Mouse (Mus musculus): ENCODE results near the gene Cdca7.

Gene Cdca7

DNA sequence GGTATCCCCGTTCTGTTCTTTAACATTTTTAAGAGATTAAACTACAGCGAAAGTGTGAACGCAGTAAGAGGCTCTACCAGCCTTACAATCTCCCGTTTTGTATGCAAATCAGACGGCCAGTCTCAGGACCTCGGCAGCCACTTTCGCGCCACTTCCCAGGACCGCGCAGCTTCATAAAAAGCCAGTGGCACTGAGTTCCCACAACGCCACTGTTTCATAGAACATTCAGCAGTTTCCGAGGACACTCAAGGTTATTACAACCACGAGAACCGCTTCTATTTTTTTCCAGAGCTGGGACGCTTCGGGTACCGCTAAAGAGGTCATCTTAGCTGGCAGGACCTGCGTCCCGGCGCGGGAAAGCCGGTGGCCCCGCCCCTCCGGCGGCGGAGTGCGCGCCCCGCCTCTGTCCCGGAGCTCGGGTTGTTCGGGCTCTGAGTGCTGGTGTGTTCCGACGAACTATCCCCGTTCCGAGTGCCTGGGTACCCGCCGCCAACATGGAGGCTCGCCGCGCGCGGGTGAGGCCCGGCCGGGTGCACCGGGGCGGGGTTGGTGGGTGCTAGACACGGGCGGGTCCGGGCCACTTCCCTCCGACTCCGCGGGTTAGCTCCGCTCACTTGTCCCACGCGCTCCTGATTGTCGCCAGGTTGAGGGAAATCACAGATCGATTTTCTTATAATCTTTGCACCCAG is at the start of gene Cdca7:
TSS of gene Cdca7 (plus strand) at position 363 of the 689 bp plus-strand sequence.
- DNase-seq (ENCODE audit: low read depth), result peak; percentile 80

- no peak for DNase-seq (ENCODE audit: low read depth)
These were observed 49.2 kb upstream of the Cdca7 start for GRCm38 (mm10) chr2:72426776-72427175.

DNA sequence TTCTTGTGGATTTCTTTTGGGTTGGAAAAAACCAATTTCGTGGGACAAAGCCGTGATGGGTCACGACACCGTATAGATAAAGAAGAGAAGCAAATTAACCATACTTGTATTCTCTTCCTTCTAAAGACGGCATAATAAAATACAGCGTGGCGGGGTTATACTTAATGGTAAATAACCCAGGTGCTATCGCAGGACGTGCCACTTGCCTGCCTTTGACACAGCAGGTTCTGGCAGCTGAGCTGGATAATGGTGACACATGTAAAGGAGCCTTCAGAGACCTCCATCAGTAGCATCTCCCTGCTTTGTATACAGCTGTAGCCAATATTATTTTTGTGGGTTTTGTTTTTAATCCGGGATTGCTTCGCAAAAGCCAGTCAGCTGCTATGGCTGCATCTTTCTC is 48.7 kb upstream of the Cdca7 start:
- no peak for DNase-seq (ENCODE audit: low read depth)

- DNase-seq (ENCODE audit: low read depth), result no peak
These were observed 36.9 kb upstream of the Cdca7 start for GRCm38 (mm10) chr2:72438941-72439533.

- no peak for DNase-seq (ENCODE audit: low read depth)
These were observed 34.9 kb upstream of the Cdca7 start for GRCm38 (mm10) chr2:72441010-72441409.

- no peak for DNase-seq (ENCODE audit: low read depth)
These were observed 33.1 kb upstream of the Cdca7 start for GRCm38 (mm10) chr2:72442825-72443224.

GRCm38 (mm10) chr2:72443960-72444359 is 32.0 kb upstream of the Cdca7 start:
- no peak for DNase-seq (ENCODE audit: low read depth)

DNA sequence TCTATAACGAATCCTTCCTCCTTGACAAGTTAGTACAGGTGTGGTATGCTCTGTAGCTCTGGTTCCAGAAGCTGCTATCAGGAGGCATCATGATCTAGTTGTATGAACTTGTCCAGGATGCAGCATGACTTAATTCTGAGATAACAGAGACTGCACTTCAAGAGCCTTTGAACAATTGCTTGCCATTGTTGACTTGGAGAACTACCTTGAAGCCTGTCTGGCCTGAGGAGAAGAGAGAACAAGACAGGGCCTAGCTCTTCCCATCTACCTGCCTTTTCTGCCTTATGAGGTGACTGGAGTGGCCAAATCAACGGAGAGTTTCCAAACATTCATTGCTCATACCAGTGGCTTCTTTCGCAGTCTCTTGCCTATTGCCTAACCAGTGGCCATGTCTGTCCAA is 29.9 kb upstream of the Cdca7 start:
- no peak for DNase-seq (ENCODE audit: low read depth)

DNA sequence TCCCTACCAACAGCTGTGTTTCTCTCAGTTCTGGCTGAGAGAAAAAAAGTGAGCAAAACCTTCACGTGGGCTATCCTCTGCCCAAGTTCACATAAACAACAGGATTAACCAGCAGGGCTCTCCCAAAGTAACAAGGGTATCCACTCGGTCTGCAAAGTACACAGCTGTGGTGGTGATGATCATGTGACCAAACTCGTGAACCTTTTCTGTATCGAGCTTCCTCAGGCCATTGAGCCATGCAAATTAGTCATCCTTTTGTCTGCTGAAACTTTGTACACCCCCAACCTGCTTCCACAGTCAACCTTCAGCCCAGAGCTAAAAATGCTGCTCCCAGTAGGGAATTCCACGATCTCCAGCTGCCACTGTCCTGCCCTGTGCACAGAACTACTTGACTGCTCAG is 29.3 kb upstream of the Cdca7 start:
- no peak for DNase-seq (ENCODE audit: low read depth)

GRCm38 (mm10) chr2:72453563-72453962 is 22.4 kb upstream of the Cdca7 start:
- DNase-seq (ENCODE audit: low read depth), result no peak

DNA sequence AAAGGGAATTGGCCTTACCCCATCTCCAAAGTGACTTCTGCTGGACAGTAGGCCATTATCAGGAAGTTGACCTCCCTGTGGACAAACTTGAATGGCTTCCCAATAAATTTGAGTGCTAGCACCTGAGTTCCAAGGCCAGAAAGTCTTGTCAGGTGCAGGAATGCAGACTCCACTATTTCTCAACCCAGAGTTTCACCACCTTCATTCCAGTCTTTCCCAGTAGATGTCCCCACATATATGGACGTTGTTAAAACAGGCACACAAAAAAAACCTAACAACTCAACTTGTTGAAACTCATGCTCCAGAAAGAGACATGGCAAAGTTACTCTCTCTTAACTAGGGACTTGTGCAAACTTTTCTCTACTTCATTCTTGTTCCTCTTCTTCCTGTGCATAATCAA is 19.8 kb upstream of the Cdca7 start:
- no peak for DNase-seq (ENCODE audit: low read depth)

DNA sequence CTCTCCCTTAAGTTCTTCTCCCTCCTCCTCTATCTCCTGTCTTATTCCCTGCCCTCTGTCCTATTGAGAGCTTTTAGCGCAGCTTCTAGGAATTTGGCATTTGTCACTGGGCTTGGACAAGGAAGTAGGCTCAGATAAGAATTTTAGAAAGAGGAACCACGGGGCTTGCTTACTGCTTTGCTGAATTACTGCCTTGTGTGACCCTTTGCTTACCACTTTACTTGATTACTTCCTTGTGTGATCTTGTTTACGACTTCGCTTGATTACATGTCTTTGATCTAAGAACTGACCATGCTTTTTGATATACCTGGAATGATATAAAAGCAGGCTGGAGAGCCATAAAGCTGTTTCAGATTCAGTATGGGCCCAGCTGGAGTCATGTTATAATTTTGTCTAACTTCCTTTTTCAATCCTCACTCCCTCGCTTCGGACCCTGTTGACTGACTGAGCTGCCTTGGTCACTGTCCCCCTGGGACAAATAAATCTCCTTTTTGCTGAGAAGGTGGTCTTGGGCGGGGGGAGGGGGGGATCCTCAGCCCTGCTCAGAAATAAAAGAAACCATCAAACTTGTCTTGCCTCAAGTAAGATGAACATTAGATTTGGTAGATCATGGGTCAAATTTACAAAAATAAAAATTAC is 11.5 kb upstream of the Cdca7 start:
- no peak for DNase-seq (ENCODE audit: low read depth)

DNA sequence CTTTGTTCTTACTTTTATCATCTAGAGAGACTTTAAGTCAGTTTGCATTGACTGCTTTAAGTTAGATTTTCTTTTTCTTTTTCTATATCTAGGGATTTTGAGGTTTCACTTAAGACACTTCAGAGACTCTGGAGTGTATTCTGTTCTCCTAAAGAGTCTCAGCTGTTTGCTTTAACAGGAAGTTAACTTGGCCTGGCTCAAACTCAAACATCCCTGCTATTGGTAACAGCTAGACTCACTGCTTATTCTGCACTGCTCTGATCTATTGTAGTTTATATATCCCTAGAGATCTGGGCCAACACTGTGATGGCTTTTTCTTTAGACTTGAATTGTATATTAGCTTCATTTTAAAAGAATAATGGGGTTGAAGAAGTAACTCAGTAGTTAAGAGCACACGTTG is 8.4 kb upstream of the Cdca7 start:
- no peak for DNase-seq (ENCODE audit: low read depth)

- no peak for DNase-seq (ENCODE audit: low read depth)
These were observed 4.4 kb upstream of the Cdca7 start for GRCm38 (mm10) chr2:72471415-72472070.

DNA sequence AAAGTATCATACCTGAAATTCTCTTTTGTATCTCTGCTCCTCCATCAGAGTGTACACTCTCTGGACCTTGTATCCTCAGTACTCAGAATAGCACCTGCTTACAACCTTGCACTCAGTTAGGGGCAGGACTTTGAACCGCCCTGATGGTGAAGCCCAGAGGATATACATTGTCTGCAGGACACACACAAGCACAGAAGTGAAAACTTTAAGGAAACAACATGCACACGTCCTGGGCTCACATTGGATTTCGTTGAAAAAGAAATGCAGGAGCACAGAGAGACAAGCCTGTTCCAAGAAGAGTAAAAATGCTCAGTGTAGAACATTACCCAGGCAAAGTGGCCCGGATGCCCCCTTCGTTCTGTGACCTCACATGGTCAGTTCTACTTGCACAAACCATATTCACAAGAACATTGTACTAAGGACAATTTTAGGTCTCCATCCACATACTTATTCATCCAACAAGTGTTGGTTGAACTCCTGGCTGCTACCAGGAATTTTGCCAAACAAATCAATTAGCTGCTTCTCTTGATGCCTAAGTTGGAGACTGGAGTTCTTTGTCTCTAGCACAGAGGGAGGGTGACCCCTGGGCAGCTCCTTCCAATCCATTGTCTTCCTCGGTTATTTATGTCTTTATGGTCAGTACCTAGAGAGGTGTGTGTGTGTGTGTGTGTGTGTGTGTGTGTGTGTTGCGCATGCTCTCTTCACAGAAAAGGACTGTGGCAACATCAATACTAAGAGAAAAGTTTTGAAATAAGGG is 1.2 kb upstream of the Cdca7 start:
- no peak for DNase-seq (ENCODE audit: low read depth)

GRCm38 (mm10) chr2:72475423-72475796 is 549 bp upstream of the Cdca7 start:
- DNase-seq (ENCODE audit: low read depth), result no peak

GRCm38 (mm10) chr2:72476486-72477211 is 690 bp downstream of the Cdca7 start:
- DNase-seq (ENCODE audit: low read depth), result no peak

GRCm38 (mm10) chr2:72477221-72477620 is 1.3 kb downstream of the Cdca7 start:
- no peak for DNase-seq (ENCODE audit: low read depth)

GRCm38 (mm10) chr2:72478176-72478575 is 2.2 kb downstream of the Cdca7 start:
- DNase-seq (ENCODE audit: low read depth), result no peak

- no peak for DNase-seq (ENCODE audit: low read depth)
These were observed 3.0 kb downstream of the Cdca7 start for GRCm38 (mm10) chr2:72478921-72479320.

DNA sequence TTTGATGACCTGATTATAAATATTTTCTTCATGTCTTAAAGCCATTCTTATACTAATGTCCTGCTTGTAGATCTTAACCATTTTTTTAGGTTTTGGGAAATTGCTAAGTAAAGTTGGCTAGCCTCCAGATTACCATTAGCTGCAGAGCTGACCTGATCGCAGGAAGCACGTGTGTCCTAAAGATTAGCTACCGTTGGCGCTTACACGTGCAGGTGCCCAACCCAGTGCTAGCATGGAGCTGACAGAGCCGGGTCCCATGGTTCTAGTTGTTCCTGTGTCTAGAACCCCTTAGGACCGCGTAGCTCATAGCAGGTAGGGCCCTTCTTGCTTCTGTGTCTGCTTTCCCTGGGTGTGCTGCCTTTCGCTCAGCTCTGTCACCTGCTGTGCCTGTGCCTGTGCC is 3.9 kb downstream of the Cdca7 start:
- DNase-seq (ENCODE audit: low read depth), result no peak

- no peak for DNase-seq (ENCODE audit: low read depth)
These were observed 15.7 kb downstream of the Cdca7 start for GRCm38 (mm10) chr2:72491650-72492049.
